Mouse (Mus musculus) E14TG2a.4 (cell line): Measurements from ENCODE around the gene Tesk2.

Experiments used
- H3K27me3 ChIP-seq: 2 replicates; pipeline ENCODE4 v1.6.1; 2014; ENCODE audit warnings: low read length, control low read depth; ENCODE audit not compliant: insufficient read depth
- H3K36me3 ChIP-seq: 2 replicates; pipeline ENCODE4 v1.6.1; 2014; ENCODE audit warnings: low read length, control low read depth; ENCODE audit not compliant: insufficient read depth
- H3K4me1 ChIP-seq: replicated peaks from 2 replicates; pipeline ENCODE4 v1.6.1; 2014; ENCODE audit warnings: low read depth, low read length, control low read depth
- H3K4me3 ChIP-seq: replicated peaks from 2 replicates; pipeline ENCODE4 v1.5.1; 2014; ENCODE audit warnings: mild to moderate bottlenecking, low read length
- H3K9me3 ChIP-seq: 2 replicates; pipeline ENCODE4 v1.6.1; 2014; ENCODE audit warnings: low read length, control low read depth
- CTCF ChIP-seq: conservative IDR thresholded peaks from 2 replicates; pipeline ENCODE4 v1.5.1; 2014; ENCODE audit warnings: low read length
- NANOG ChIP-seq: IDR thresholded peaks from 2 replicates; pipeline ENCODE4 v1.6.1; 2014; ENCODE audit warnings: borderline replicate concordance, low read length, mixed read lengths
- POU5F1 ChIP-seq: IDR thresholded peaks from 2 replicates; pipeline ENCODE4 v1.6.1; 2014; ENCODE audit warnings: low read length, borderline replicate concordance

Tesk2 gene

GRCm38 (mm10) chr4:116729532-116729931 lies 8.8 kb downstream of the Tesk2 start:
- Histone ChIP-seq H3K4me1 (peaks cover 87% of the 10 kb centered on the region), H3K4me3 (no peak overlapping the region), H3K36me3 (peaks cover 6% of the 10 kb centered on the region; the same call in 1 of the 2 replicates), H3K9me3 (no peaks in the 10 kb centered on the region), H3K27me3 (no peaks in the 10 kb centered on the region)
- TF ChIP-seq CTCF (no peak), POU5F1 (no peak), NANOG (no peak)

- peaks cover 12% of the 10 kb centered on the region; the same call in 1 of the 2 replicates for H3K36me3 ChIP-seq
- H3K4me1 ChIP-seq = peaks cover 77% of the 10 kb centered on the region
- no peaks in the 10 kb centered on the region for H3K9me3 ChIP-seq
- H3K27me3 ChIP-seq = no peaks in the 10 kb centered on the region
- peak overlapping the region; percentile 61 for H3K4me3 ChIP-seq
- TF ChIP-seq POU5F1 (no peak), CTCF (no peak), NANOG (no peak)
These were observed 10.3 kb downstream of the Tesk2 start for GRCm38 (mm10) chr4:116731077-116731476.

GRCm38 (mm10) chr4:116732355-116732754 lies 11.6 kb downstream of the Tesk2 start:
- peaks cover 77% of the 10 kb centered on the region for H3K4me1 ChIP-seq

GRCm38 (mm10) chr4:116734996-116735395 lies 14.2 kb downstream of the Tesk2 start:
- Histone ChIP-seq H3K36me3 (0 out of 2 replicates have a peak, but pooled peaks cover 10% of the 10 kb centered on the region), H3K4me1 (peaks cover 78% of the 10 kb centered on the region), H3K4me3 (no peak overlapping the region), H3K27me3 (no peaks in the 10 kb centered on the region), H3K9me3 (no peaks in the 10 kb centered on the region)
- TF ChIP-seq POU5F1 (no peak), NANOG (no peak), CTCF (no peak)

More at GRCm38 (mm10) chr4:116732355-116732754, 11.6 kb downstream of the Tesk2 start:
- Histone ChIP-seq H3K4me3 (no peak overlapping the region), H3K36me3 (peaks cover 16% of the 10 kb centered on the region; the same call in 1 of the 2 replicates), H3K9me3 (no peaks in the 10 kb centered on the region), H3K27me3 (no peaks in the 10 kb centered on the region)
- TF ChIP-seq POU5F1 (no peak), CTCF (no peak), NANOG (no peak)

- TF ChIP-seq CTCF (no peak), POU5F1 (no peak), NANOG (no peak)
- Histone ChIP-seq H3K4me3 (no peak overlapping the region), H3K27me3 (no peaks in the 10 kb centered on the region), H3K36me3 (peaks cover 27% of the 10 kb centered on the region), H3K9me3 (no peaks in the 10 kb centered on the region), H3K4me1 (peaks cover 70% of the 10 kb centered on the region)
These were observed 18.4 kb downstream of the Tesk2 start for GRCm38 (mm10) chr4:116738972-116739751.

GRCm38 (mm10) chr4:116749750-116750149 lies 29.0 kb downstream of the Tesk2 start:
- H3K4me1 ChIP-seq = peaks cover 13% of the 10 kb centered on the region
- H3K4me3 ChIP-seq = no peak overlapping the region
- H3K36me3 ChIP-seq = peaks cover 68% of the 10 kb centered on the region
- no peaks in the 10 kb centered on the region for H3K27me3 ChIP-seq
- TF ChIP-seq POU5F1 (no peak), CTCF (no peak), NANOG (no peak)
- H3K9me3 ChIP-seq = no peaks in the 10 kb centered on the region

DNA sequence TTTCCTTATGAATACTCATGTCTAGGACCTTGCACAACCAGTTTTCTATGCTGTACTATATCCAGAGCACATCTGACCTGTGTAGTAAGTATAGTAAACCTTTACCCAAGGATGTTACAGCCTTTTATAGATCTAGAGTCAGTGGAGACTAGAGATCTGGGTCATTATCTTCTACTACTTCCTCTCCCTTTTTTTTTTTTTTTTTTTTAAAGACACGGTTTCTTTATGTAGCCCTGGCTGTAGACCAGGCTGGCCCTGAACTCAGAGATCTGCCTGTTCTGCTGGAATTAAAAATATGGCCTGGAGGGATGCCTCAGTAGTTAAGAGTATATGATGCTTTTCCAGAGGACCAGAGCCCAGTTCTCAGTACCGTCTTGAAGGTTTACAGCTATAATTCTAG lies 41.2 kb downstream of the Tesk2 start:
- Histone ChIP-seq H3K4me1 (peaks cover 40% of the 10 kb centered on the region), H3K9me3 (no peaks in the 10 kb centered on the region), H3K4me3 (no peak overlapping the region), H3K27me3 (no peaks in the 10 kb centered on the region), H3K36me3 (peaks cover 58% of the 10 kb centered on the region)
- TF ChIP-seq POU5F1 (no peak), CTCF (no peak), NANOG (no peak)

GRCm38 (mm10) chr4:116764001-116764400 lies 43.3 kb downstream of the Tesk2 start:
- peaks cover 42% of the 10 kb centered on the region for H3K36me3 ChIP-seq
- H3K9me3 ChIP-seq = no peaks in the 10 kb centered on the region
- no peak overlapping the region for H3K4me3 ChIP-seq
- H3K4me1 ChIP-seq = peaks cover 61% of the 10 kb centered on the region
- no peaks in the 10 kb centered on the region for H3K27me3 ChIP-seq
- no peak for TF ChIP-seq CTCF
- TF ChIP-seq NANOG = no peak
- no peak for TF ChIP-seq POU5F1
